Mouse (Mus musculus) B cell, adult (primary cell): ENCODE results near the gene Tekt1. TPM values are rescaled to one million over a fixed set of nuclear protein-coding genes. Genes with fewer than 3 reads are reported as not detected.

ENCODE experiments used
- total RNA-seq: library from RNA; stranded (reverse); gene quantifications from 4 replicates; pipeline ENCODE4 v1.2.4, GENCODE M21; 2023; ENCODE audit not compliant: inconsistent age

Gene Tekt1
- total RNA-seq = not detected in 4 replicates

DNA sequence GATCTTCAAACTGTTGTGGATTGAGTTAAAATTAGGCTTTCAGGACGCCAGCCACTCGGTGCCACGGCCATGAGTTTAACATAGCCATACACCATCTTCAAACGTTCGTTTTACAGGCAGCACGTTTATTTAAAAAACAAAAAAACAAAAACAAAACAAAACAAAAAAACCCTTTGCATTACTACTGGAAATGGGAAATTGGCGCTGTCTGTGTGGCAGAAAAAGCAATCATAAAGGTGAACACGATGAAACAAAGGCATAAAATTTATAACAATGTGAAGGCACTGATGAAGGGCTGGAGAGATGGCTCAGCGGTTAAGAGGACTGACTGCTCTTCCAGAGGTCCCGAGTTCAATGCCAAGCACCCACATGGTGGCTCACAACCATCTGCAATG is at the start of gene Tekt1:
Gene Tekt1 (minus strand): TSS at position 96 of the 395 bp plus-strand sequence.

DNA sequence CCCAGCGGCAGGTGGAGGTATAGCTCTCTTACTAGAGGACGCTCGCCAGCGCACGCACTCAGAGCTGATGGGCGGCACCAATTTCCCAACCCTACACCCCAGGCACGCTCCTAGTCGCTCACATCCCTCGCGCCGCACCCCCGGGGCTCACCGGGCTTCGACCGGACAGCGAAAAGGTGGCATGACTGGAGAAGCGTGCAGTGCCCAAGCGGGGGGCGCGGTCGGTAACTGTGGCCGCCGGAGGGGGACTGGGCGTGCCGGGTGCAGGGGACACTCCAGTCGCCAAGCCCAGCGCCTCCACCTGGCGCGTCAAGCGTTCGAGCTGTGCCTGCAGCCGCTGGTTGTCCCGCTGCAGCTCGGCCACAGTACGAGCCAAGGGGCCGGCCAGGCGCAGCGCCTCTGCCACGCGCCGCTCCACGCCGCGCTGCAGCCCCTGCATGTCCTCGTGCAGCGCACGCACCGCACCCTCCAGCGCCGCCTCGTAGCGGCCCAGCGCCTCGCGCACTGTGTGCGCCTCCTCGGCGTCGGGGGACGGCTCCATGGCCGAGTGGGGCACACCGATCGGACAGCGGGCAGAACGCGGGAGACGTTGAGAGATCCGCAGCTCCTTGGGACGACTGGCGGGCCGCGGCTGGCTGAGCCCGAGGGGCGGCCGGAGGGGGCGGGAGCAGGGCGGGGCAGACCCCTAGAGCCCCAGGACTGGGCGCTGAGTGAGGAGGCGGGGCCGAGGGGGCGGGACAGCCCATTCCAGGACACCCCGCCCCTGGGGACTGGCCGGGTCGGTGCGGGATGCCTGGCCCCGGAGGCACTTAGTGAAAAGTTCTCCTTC is 49.1 kb upstream of the Tekt1 start, which contains the start of gene Smtnl2:
Gene Smtnl2 (minus strand): TSS at position 621 of the 829 bp plus-strand sequence.

DNA sequence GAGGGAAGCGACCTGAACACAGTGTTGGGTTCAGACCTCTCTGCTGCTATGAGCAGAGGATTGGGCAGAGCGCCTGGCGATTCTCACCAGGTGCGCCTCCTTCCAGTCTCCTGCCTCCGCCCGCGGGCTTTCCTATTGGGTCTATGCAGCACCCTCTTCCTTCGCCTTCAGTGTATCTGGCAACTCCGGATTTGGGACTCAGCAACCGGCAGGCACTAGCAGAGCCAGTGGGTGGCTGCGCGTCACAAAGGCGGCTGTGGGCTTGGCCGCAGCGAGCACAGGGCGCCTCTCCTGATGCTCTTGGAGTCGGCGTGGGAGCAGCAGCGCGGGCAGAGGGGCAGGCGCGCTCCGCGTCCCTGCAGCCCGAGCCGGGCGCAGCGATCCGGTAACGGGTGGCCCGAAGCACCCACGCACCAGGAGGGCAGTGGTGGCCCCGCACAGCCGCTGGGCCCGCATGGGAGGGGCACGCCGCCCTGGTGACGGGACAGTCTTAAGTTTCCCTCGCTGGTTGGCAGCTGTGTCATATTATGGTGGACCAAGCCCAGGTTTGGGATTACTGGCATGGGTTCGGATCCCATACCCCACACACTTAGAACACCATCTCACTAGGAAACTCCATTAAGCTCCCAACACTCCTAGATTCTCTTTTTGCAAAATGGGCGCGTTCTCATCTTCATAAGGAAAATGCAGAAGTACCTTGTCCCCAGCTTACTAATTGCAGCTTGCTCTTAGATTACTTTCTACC is 47.9 kb downstream of the Tekt1 start, which contains the start of gene Fbxo39:
Gene Fbxo39 (plus strand): TSS at position 294 of the 745 bp plus-strand sequence.

DNA sequence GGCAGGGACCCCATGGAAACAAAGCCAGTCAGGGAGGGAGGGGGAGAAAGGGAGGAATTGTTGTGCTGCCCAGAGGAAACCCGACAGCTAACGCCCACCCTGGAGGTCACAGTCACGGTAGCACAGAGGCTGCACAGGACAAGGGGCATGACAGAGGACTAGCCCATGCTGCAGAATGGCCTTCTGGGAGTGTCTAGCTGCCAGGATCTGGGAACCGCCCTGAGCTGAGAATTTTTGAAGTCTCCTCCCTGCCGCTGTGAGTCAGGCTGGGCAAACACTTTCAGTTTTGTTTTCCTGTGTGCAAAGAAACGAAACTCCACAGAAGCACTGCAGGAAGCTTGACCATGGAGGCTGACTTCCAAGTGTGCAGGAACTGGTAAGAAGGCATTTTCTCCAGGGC is 60.9 kb downstream of the Tekt1 start, which contains the start of gene Xaf1:
Gene Xaf1 (plus strand): TSS at position 296 of the 400 bp plus-strand sequence.

Other genes with a start within 250 kb of the Tekt1 start
- not detected in 4 replicates for gene Pitpnm3, start 226.7 kb downstream of the Tekt1 start, total RNA-seq
- 0.39 to 1.5 TPM (median 1.3 TPM) in 4 replicates for gene Gm43951, start 155.6 kb downstream of the Tekt1 start, total RNA-seq
- gene 4933427D14Rik, start 155.0 kb downstream of the Tekt1 start, total RNA-seq = 11.9 to 15.6 TPM (median 13.2 TPM) in 4 replicates
- gene Txndc17, start 154.9 kb downstream of the Tekt1 start, total RNA-seq = 26.7 to 36.4 TPM (median 29.0 TPM) in 4 replicates
- gene Med31, start 146.8 kb downstream of the Tekt1 start, total RNA-seq = 37.0 to 44.4 TPM (median 38.9 TPM) in 4 replicates
- not detected in 4 replicates for gene Slc13a5, start 95.2 kb downstream of the Tekt1 start, total RNA-seq
- 37.8 to 60.0 TPM (median 46.9 TPM) in 4 replicates for gene Xaf1, start 60.8 kb downstream of the Tekt1 start, total RNA-seq
- gene Fbxo39, start 48.0 kb downstream of the Tekt1 start, total RNA-seq = not detected in 4 replicates
- 0.48 to 0.69 TPM (median 0.51 TPM) in 3 of 4 replicates, not detected in the other for gene Smtnl2, start 49.3 kb upstream of the Tekt1 start, total RNA-seq
- gene Ggt6, start 73.1 kb upstream of the Tekt1 start, total RNA-seq = not detected in 4 replicates
- gene Mybbp1a, start 78.9 kb upstream of the Tekt1 start, total RNA-seq = 169 to 183 TPM (median 175 TPM) in 4 replicates
- gene Spns2, start 127.5 kb upstream of the Tekt1 start, total RNA-seq = 45.7 to 47.9 TPM (median 47.1 TPM) in 4 replicates
- gene Spns3, start 188.1 kb upstream of the Tekt1 start, total RNA-seq = 11.4 to 13.9 TPM (median 12.9 TPM) in 4 replicates
- 33.3 to 37.1 TPM (median 35.0 TPM) in 4 replicates for gene Ube2g1, start 244.8 kb upstream of the Tekt1 start, total RNA-seq